Comparison of ENCODE assay signal across 12 mouse cellular contexts in genomic region chr15:100949169-100949568, GRCm38 (mm10).
"Had no signal": no experiment of that assay in that cellular context is flagged by ENCODE, and none has a peak within 500 bp of the region (broad histone marks: within the 10 kb centered on the region; RNA-seq: fewer than 3 reads in every experiment).

No protein-coding gene starts in this region.

- H3K4me3 ChIP-seq: left cerebral cortex, adult 2 months; limb, embryonic 10.5 days; liver, embryonic 12.5 days; megakaryocyte, embryonic 14.5 days; midbrain, embryonic 15.5 days; neural tube, embryonic 12.5 days had no signal

- H3K9ac ChIP-seq: liver, embryonic 12.5 days; lung, embryonic 14.5 days; midbrain, embryonic 15.5 days; neural tube, embryonic 12.5 days had no signal

- H3K27me3 ChIP-seq: liver, embryonic 12.5 days; midbrain, embryonic 15.5 days; neural tube, embryonic 12.5 days had no signal

- DNase-seq: kidney, postnatal 4 days; lung, embryonic 14.5 days; lung, postnatal 10 days; lung, postnatal 4 days had no signal

- H3K9me3 ChIP-seq: limb, embryonic 10.5 days; liver, embryonic 12.5 days; midbrain, embryonic 15.5 days; neural tube, embryonic 12.5 days had no signal

- H3K36me3 ChIP-seq: limb, embryonic 10.5 days; liver, embryonic 12.5 days; midbrain, embryonic 15.5 days; neural tube, embryonic 12.5 days had no signal

- H3K27ac ChIP-seq: left cerebral cortex, adult 2 months; limb, embryonic 10.5 days; liver, embryonic 12.5 days; midbrain, embryonic 15.5 days; neural tube, embryonic 12.5 days; stomach, postnatal 0 days had no signal

- ATAC-seq: liver, embryonic 12.5 days; midbrain, embryonic 15.5 days had no signal

- H3K4me1 ChIP-seq: limb, embryonic 10.5 days; liver, embryonic 12.5 days; megakaryocyte, embryonic 14.5 days had no signal

- H3K4me2 ChIP-seq: liver, embryonic 12.5 days; lung, embryonic 14.5 days; midbrain, embryonic 11.5 days; midbrain, embryonic 15.5 days; neural tube, embryonic 12.5 days had no signal
